Mouse (Mus musculus) forebrain, embryonic 16.5 days (tissue): ENCODE data around the gene Tmem94. TPM values are rescaled to one million over a fixed set of nuclear protein-coding genes. Genes with fewer than 3 reads are reported as not detected.

ENCODE experiments used
- ATAC-seq: fragments of 200-750 bp; cut with Nextera tagmentation; 2 replicates; pipeline ENCODE4 v1.8.0; 2017; ENCODE audit warnings: mild to moderate bottlenecking, moderate library complexity
- H3K27ac ChIP-seq: fragments of 300-500 bp; sonication (generic); 2 replicates; pipeline ENCODE4 v1.5.1; 2014; ENCODE audit warnings: low read length, control low read depth
- H3K27me3 ChIP-seq: fragments of 300-500 bp; sonication (generic); replicated peaks from 2 replicates; pipeline ENCODE4 v1.6.1; 2014; ENCODE audit warnings: low read length; ENCODE audit not compliant: control insufficient read depth, insufficient read depth
- H3K36me3 ChIP-seq: fragments of 300-500 bp; sonication (generic); 2 replicates; pipeline ENCODE4 v1.6.1; 2014; ENCODE audit not compliant: control insufficient read depth, insufficient read depth
- H3K4me1 ChIP-seq: fragments of 300-500 bp; sonication (generic); replicated peaks from 2 replicates; pipeline ENCODE4 v1.6.1; 2014; ENCODE audit warnings: low read length; ENCODE audit not compliant: control insufficient read depth, insufficient read depth
- H3K4me2 ChIP-seq: fragments of 300-500 bp; sonication (generic); 2 replicates; pipeline ENCODE4 v1.6.1; 2014; ENCODE audit warnings: mild to moderate bottlenecking, low read length, control low read depth
- H3K4me3 ChIP-seq: fragments of 300-500 bp; sonication (generic); replicated peaks from 2 replicates; pipeline ENCODE4 v1.5.1; 2014; ENCODE audit warnings: mild to moderate bottlenecking, low read length, control low read depth
- H3K9ac ChIP-seq: fragments of 300-500 bp; sonication (generic); replicated peaks from 2 replicates; pipeline ENCODE4 v1.6.1; 2014; ENCODE audit warnings: low read depth, low read length, control low read depth
- H3K9me3 ChIP-seq: fragments of 300-500 bp; sonication (generic); 2 replicates; pipeline ENCODE4 v1.6.1; 2016; ENCODE audit warnings: low read length; ENCODE audit not compliant: control insufficient read depth
- WGBS: fragments of 180-500 bp; shearing (Covaris S2); extraction: QIAGEN DNeasy Blood & Tissue Kit; methylation state at CpG from one replicate; pipeline ENCODE4 v1.1.7; 2014; 5-methylcytosine and 5-hydroxymethylcytosine counted together
- polyA plus RNA-seq: library from polyadenylated mRNA; unstranded; fragments of >200 nt; fragmentation: Nextera tagmentation; extraction: Ambion mirVana; gene quantifications from 2 replicates; pipeline ENCODE4 v1.2.1, GENCODE M21; 2015

Tmem94 gene
- polyA plus RNA-seq, 1 experiment from 2014 or later: 29.8 TPM

DNA sequence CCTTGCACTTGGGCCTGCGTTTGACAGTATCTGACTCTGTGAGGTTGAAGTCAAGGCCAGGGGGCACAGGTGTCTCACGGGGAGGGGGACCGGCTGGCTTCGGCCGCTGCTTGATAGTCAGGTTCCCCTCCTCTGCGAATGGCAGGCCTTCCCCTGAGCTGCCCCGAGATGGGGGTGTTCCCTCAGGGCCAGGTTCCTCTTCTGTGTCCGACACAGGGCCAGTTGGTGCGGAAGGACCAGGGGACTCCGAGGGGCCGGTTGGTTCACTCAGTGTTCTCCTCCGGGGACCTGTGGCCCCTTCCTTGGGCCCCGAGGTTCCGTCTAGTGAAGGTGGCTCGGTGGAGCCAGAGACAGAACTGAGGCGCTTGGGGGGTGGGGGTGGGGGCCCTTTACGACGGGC lies 35.7 kb downstream of the Tmem94 start:
- Histone ChIP-seq H3K4me1 (no peaks in the 10 kb centered on the region), H3K4me2 (no peak overlapping the region), H3K9me3 (no peaks in the 10 kb centered on the region), H3K9ac (no peak overlapping the region), H3K27me3 (no peaks in the 10 kb centered on the region), H3K27ac (no peak overlapping the region), H3K4me3 (no peak overlapping the region), H3K36me3 (peaks cover 16% of the 10 kb centered on the region)
- no peak for ATAC-seq
- 93% methylated on average over 18 of the region's 18 CpGs for WGBS

DNA sequence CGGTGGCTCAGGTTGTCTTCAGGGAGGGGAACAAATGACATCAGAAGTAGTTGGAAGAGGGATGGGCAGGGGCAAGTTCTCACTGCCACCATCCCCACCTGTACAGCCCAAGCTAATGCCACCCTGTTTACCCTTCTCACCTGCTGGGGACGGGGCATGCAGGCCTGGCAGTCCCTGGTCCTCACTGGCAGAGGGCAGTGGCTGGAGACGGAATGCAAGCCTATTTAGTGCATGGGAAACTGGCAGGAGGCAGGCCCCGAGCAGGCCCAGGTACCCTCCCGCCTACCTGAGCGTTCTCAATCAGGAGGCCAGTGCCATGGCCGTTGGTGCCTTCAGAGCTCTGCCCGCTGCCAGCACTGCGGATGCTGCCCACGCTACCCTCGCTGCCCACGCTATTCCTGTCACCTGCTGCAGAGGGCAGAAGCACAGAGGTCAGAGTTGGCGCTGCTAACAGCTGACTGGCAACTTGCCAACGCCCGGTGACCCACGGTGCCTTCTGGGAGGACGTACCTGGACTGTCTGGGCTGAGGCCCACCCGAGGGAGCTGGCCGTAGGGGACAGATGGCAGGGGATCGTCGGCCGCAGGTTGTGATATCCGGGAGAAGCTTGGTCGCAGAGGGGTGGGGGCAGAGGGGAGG lies 38.0 kb downstream of the Tmem94 start:
- Histone ChIP-seq H3K9me3 (no peaks in the 10 kb centered on the region), H3K9ac (no peak overlapping the region), H3K27me3 (no peaks in the 10 kb centered on the region), H3K4me2 (no peak overlapping the region), H3K36me3 (peaks cover 6% of the 10 kb centered on the region), H3K4me1 (peaks cover 11% of the 10 kb centered on the region), H3K27ac (no peak overlapping the region), H3K4me3 (no peak overlapping the region)
- WGBS: 88% methylated on average over 24 of the region's 24 CpGs
- ATAC-seq: no peak

DNA sequence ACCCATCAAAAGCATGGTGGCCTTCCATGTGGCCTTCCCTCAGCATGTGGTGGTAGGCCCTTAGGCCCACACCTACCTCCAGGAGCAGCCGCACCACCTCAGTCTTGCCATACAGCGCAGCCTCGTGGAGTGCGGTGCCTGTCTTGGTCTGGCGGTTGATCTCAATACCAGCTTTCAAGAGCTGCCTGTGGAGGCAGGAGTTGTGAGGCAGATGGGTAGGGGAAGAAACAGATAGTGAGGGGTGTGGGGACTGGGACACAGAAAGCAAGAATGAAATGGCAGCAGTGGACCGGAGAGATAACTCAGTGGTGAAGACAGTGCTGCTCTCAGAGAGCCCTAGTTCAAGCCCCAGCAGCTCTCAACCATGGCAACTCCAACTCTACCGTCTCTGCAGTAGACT lies 39.8 kb downstream of the Tmem94 start:
- peaks cover 5% of the 10 kb centered on the region; the same call in 1 of the 2 replicates for H3K36me3 ChIP-seq
- H3K27ac ChIP-seq: no peak overlapping the region
- H3K9me3 ChIP-seq: no peaks in the 10 kb centered on the region
- H3K4me3 ChIP-seq: no peak overlapping the region
- no peak overlapping the region for H3K9ac ChIP-seq
- peaks cover 25% of the 10 kb centered on the region for H3K4me1 ChIP-seq
- 95% methylated on average over 7 of the region's 7 CpGs for WGBS
- ATAC-seq: no peak
- no peaks in the 10 kb centered on the region for H3K27me3 ChIP-seq
- H3K4me2 ChIP-seq: no peak overlapping the region

DNA sequence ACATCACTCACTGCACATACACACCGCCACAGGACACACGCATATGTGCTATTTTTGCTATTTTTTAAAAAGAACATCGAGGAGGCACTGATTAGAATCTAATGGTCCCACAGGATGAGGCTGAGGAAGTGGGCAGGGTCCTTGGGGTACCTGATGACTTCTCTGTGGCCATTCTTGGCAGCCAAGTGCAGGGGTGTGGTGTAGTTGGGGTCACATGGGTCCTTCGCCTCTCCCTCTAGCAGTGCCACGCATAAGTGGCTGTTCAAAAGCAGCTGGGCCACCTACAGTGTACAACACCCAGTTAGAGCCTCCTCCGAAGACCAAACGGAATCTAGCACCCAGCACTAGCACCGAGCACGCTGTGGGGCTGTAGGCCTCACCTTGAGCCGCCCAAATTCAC lies 40.9 kb downstream of the Tmem94 start:
- Histone ChIP-seq H3K4me3 (no peak overlapping the region), H3K27me3 (no peaks in the 10 kb centered on the region), H3K9ac (no peak overlapping the region), H3K36me3 (peaks cover 5% of the 10 kb centered on the region; the same call in 1 of the 2 replicates), H3K4me1 (peaks cover 29% of the 10 kb centered on the region), H3K9me3 (no peaks in the 10 kb centered on the region), H3K4me2 (no peak overlapping the region), H3K27ac (no peak overlapping the region)
- WGBS: 94% methylated on average over 10 of the region's 10 CpGs
- ATAC-seq: no peak

DNA sequence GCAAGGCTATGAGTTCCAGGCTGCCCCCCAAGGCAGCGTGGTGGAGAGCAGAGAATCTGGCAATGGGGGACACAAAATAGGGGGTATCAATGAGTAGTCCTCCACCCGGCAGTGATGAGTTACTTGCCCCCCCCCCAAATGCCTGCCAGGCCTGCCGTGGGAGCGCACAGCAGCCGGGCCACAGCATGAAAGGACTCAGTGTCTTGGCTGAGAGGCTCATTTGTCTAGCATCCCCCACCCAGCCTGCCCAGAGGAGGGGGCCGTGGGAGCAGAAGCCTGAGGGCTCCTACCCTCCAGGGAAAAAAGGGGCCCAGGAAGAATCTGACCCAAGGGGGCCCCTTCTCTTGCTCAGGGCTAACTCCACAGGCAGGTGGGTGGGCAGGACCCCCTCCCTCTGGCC lies 42.1 kb downstream of the Tmem94 start:
- peak overlapping the region; percentile 11; the same call in 1 of the 2 replicates for H3K4me2 ChIP-seq
- H3K36me3 ChIP-seq: peaks cover 5% of the 10 kb centered on the region; the same call in 1 of the 2 replicates
- H3K9ac ChIP-seq: 0 out of 2 replicates have a peak overlapping the region, but pooled peaks have one; percentile 4
- WGBS: 21% methylated on average over 6 of the region's 6 CpGs
- H3K4me1 ChIP-seq: peaks cover 34% of the 10 kb centered on the region
- peak; percentile 53 for ATAC-seq
- H3K27ac ChIP-seq: peak overlapping the region; percentile 25; the same call in 1 of the 2 replicates
- no peak overlapping the region for H3K4me3 ChIP-seq
- H3K9me3 ChIP-seq: no peaks in the 10 kb centered on the region
- no peaks in the 10 kb centered on the region for H3K27me3 ChIP-seq

GRCm38 (mm10) chr11:115807971-115808370 lies 42.7 kb downstream of the Tmem94 start:
- H3K4me1 ChIP-seq: peaks cover 41% of the 10 kb centered on the region
- H3K27me3 ChIP-seq: no peaks in the 10 kb centered on the region
- H3K36me3 ChIP-seq: peaks cover 5% of the 10 kb centered on the region; the same call in 1 of the 2 replicates
- peak overlapping the region; percentile 15; the same call in 1 of the 2 replicates for H3K27ac ChIP-seq
- no peaks in the 10 kb centered on the region for H3K9me3 ChIP-seq
- H3K4me3 ChIP-seq: no peak overlapping the region
- H3K9ac ChIP-seq: no peak overlapping the region; the same call in 1 of the 2 replicates
- H3K4me2 ChIP-seq: no peak overlapping the region
- WGBS: 33% methylated on average over 11 of the region's 11 CpGs
- peak; percentile 11; the same call in 1 of the 2 replicates for ATAC-seq

GRCm38 (mm10) chr11:115808696-115809310 lies 43.6 kb downstream of the Tmem94 start:
- H3K4me2 ChIP-seq: peak overlapping the region; percentile 10
- H3K36me3 ChIP-seq: peaks cover 2% of the 10 kb centered on the region; the same call in 1 of the 2 replicates
- no peak overlapping the region for H3K4me3 ChIP-seq
- peak overlapping the region; percentile 21 for H3K27ac ChIP-seq
- no peaks in the 10 kb centered on the region for H3K27me3 ChIP-seq
- no peak for ATAC-seq
- peaks cover 42% of the 10 kb centered on the region for H3K4me1 ChIP-seq
- peak overlapping the region; percentile 30; the same call in 1 of the 2 replicates for H3K9ac ChIP-seq
- H3K9me3 ChIP-seq: no peaks in the 10 kb centered on the region
- WGBS: 18% methylated on average over 10 of the region's 10 CpGs

GRCm38 (mm10) chr11:115809311-115809781 lies 44.1 kb downstream of the Tmem94 start:
- Histone ChIP-seq H3K9me3 (no peaks in the 10 kb centered on the region), H3K27me3 (no peaks in the 10 kb centered on the region), H3K27ac (peak overlapping the region; percentile 16), H3K9ac (no peak overlapping the region), H3K36me3 (peaks cover 2% of the 10 kb centered on the region; the same call in 1 of the 2 replicates), H3K4me2 (0 out of 2 replicates have a peak overlapping the region, but pooled peaks have one; percentile 10), H3K4me3 (no peak overlapping the region), H3K4me1 (peaks cover 46% of the 10 kb centered on the region)
- no peak for ATAC-seq
- WGBS: 58% methylated on average over 8 of the region's 8 CpGs

GRCm38 (mm10) chr11:115810377-115810776 lies 45.1 kb downstream of the Tmem94 start:
- no peaks in the 10 kb centered on the region for H3K36me3 ChIP-seq
- H3K9ac ChIP-seq: no peak overlapping the region
- H3K27me3 ChIP-seq: no peaks in the 10 kb centered on the region
- peaks cover 50% of the 10 kb centered on the region for H3K4me1 ChIP-seq
- H3K27ac ChIP-seq: no peak overlapping the region
- 65% methylated on average over 14 of the region's 14 CpGs for WGBS
- H3K4me3 ChIP-seq: no peak overlapping the region
- 0 out of 2 replicates have a peak overlapping the region, but pooled peaks have one; percentile 0 for H3K4me2 ChIP-seq
- H3K9me3 ChIP-seq: no peaks in the 10 kb centered on the region
- no peak for ATAC-seq
